Mouse (Mus musculus): ENCODE measurements around the gene Gm8251.

GRCm38 (mm10) chr1:44042555-44042915, 19.2 kb downstream of the Gm8251 start:
- TF ChIP-seq CTCF (IDR thresholded peaks at IDR 0.05; ENCODE audit: borderline replicate concordance, insufficient read depth, low read depth, low read length) = no peak
- no peak for TF ChIP-seq POLR2A (IDR thresholded peaks at IDR 0.05; ENCODE audit: borderline replicate concordance, insufficient read depth, low read length)

Measured in cerebellum, adult 2 months (tissue).